Mouse (Mus musculus) thymus, adult 2 months (tissue): ENCODE data around the gene Pcyt1a. TPM values are rescaled to one million over a fixed set of nuclear protein-coding genes. Genes with fewer than 3 reads are reported as not detected.
"Not testable (repeated sequence)": the region's sequence is repeated elsewhere in the genome, so short reads cannot be mapped to it uniquely, and the experiment has no call there.

Experiments used
- DNase-seq: peaks from one replicate; pipeline ENCODE4 v3.0.0; 2021
- H3K27ac ChIP-seq: fragments of 200-500 bp; 2 replicates; pipeline ENCODE4 v1.5.1; 2012; ENCODE audit warnings: low read length, control low read depth; ENCODE audit not compliant: control insufficient read depth, insufficient read depth
- H3K27me3 ChIP-seq: fragments of 200-500 bp; 2 replicates; pipeline ENCODE4 v1.6.1; 2012; ENCODE audit warnings: mild to moderate bottlenecking, low read length, moderate library complexity, mixed read lengths; ENCODE audit not compliant: control insufficient read depth, insufficient read depth
- H3K36me3 ChIP-seq: fragments of 200-500 bp; 2 replicates; pipeline ENCODE4 v1.6.1; 2012; ENCODE audit warnings: mild to moderate bottlenecking, low read length, moderate library complexity; ENCODE audit not compliant: control insufficient read depth, insufficient read depth
- H3K4me1 ChIP-seq: fragments of 200-500 bp; replicated peaks from 2 replicates; pipeline ENCODE4 v1.6.1; 2012; ENCODE audit warnings: low read length; ENCODE audit not compliant: control insufficient read depth, insufficient read depth
- H3K4me3 ChIP-seq: fragments of 200-500 bp; 2 replicates; pipeline ENCODE4 v1.5.1; 2012; ENCODE audit warnings: mild to moderate bottlenecking, low read length, control low read depth, moderate library complexity; ENCODE audit not compliant: control insufficient read depth, insufficient read depth
- CTCF ChIP-seq: fragments of 200-500 bp; IDR thresholded peaks from 2 replicates; pipeline ENCODE4 v1.5.1; 2012; ENCODE audit warnings: mild to moderate bottlenecking, control low read depth, low read length, moderate library complexity, borderline replicate concordance; ENCODE audit not compliant: control insufficient read depth, poor library complexity, insufficient read depth; ENCODE audit errors: extremely low read depth
- POLR2A ChIP-seq: fragments of 200-500 bp; IDR thresholded peaks from 2 replicates; pipeline ENCODE4 v1.6.1; 2012; ENCODE audit warnings: mild to moderate bottlenecking, low read length, control low read depth, moderate library complexity; ENCODE audit not compliant: control insufficient read depth, poor library complexity, insufficient read depth; ENCODE audit errors: extremely low read depth
- WGBS: fragments of 180-500 bp; shearing (Covaris S2); methylation state at CpG from one replicate; pipeline ENCODE4 v1.1.7; 2018; 5-methylcytosine and 5-hydroxymethylcytosine counted together
- polyA plus RNA-seq: library from polyadenylated mRNA; depleted of rRNA; stranded (reverse); fragments of >200 nt; gene quantifications from 2 replicates; pipeline ENCODE4 v1.2.3, GENCODE M21; 2012

Pcyt1a gene
- polyA plus RNA-seq, 1 experiment: 21.2 TPM

DNA sequence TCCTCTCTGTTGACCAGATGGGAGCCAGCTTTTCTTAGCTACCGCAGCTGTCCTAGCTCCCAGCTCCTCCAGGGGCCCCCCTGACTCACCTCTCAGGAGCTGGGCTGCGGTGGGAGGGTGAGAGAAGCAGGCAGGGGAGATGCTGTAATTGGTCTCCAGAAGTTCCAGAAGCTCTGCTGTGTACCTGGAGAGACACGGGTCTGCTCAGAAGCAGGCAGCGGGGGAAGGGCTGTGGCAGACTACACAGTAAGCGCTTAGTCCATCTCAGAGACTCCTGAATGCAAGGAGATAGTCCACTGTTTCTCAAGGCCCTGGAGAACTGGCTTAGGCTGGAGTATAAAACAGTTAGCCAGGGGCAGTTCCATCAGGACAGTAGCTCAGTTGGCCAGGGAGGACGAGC, 55.3 kb downstream of the Pcyt1a start:
- TF ChIP-seq POLR2A (no peak), CTCF (no peak)
- no peak overlapping the region for H3K4me3 ChIP-seq
- H3K36me3 ChIP-seq: no peaks in the 10 kb centered on the region
- DNase-seq: no peak
- H3K27ac ChIP-seq: no peak overlapping the region
- WGBS: 94% methylated on average over 6 of the region's 6 CpGs
- H3K27me3 ChIP-seq: no peaks in the 10 kb centered on the region
- H3K4me1 ChIP-seq: no peaks in the 10 kb centered on the region

DNA sequence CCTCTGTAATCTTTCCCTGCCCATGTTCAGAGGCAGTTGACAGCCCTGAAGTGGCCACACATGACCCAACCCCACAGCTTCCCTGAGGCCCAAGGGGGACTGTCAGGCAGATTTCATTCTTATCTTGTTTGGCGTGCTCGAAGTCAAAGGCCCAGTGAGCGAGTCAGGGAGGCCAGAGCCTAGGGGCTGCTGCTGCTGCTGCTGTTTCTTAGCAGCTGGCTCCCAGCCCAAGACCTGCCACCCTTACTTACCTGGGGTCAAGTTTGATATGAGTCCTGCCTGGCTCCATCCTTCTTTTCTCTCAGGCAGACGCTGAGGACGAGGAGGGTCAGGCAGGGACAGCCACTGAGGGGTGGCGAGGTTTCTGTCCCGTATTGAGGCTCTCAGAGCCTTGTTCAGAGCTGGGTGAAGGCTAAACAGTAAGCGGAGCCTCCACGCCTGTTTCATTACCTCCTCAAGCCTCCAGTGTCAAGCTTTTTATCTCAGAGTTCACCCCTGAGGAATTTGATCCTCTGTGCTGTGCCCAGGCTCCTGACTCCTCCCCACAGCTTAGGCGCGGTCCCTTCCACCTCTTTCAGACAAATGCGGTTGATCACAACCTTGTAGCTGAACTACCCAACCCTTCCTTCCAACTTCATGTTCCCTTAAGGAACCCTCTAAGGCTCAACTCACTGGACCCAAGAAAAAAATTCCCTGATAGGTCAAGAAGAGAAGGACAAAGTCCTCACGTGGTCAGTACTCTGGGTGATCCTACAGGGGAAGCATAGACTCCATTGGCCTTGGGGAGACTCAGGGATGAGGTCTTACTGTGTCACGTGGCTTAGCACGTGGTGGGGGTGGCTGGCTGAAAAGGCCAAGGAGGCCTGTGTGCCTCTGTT, 56.8 kb downstream of the Pcyt1a start, which contains the start of gene Slc51a:
Slc51a (minus strand) TSS at position 646 of the 878 bp plus-strand sequence.
- TF ChIP-seq CTCF (no peak), POLR2A (no peak)
- H3K27ac ChIP-seq: no peak within 1 kb of the TSS
- no peaks in the 10 kb centered on the region for H3K27me3 ChIP-seq
- H3K4me3 ChIP-seq: no peak within 1 kb of the TSS
- no peaks in the 10 kb centered on the region for H3K4me1 ChIP-seq
- no peak for DNase-seq
- WGBS: 92% methylated on average over 15 of the region's 15 CpGs
- H3K36me3 ChIP-seq: no peaks in the 10 kb centered on the region

DNA sequence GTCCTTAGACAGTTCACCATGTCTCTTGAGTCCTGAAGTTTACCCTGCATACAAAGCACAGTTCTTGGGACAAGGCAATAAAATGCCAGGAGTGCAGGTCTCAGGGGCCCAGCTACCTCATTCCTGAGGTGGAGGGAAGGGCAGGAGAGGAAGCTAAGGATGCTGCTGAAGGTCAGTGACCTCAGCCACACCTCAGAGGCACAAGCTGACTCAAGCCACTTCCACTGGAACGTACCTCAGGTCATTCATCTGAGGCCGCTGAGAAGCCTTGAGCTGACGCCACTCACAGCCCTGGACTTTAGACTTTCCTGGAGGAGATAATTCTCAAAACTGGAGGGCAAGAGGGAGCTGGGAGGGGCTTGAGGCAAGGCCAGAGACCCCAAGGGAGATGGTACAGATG, 58.2 kb downstream of the Pcyt1a start:
- 100% methylated on average over 3 of the region's 3 CpGs for WGBS
- no peak for TF ChIP-seq CTCF
- TF ChIP-seq POLR2A: no peak
- Histone ChIP-seq H3K36me3 (no peaks in the 10 kb centered on the region), H3K4me1 (no peaks in the 10 kb centered on the region), H3K27me3 (no peaks in the 10 kb centered on the region), H3K27ac (no peak overlapping the region), H3K4me3 (no peak overlapping the region)
- DNase-seq: no peak

DNA sequence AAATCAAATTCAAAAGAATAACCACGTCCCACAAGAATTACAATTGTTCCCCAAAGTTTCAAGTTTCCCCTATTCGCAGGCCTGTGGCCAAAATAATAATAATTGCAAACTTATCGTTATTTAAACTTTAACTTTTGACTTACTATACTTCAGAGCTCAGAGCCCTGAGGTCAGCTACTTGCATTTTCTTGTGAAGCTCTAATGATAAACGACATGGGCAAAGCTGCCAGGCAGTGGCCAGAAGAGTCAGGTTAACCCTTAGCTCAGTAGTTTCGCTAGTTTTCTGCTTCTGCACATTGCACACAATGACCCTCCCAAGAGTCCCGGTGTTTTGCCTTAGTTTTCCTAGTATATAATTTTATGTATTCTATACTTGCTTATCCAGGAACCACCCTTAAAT, 63.6 kb downstream of the Pcyt1a start:
- H3K36me3 ChIP-seq, H3K27ac ChIP-seq, H3K4me1 ChIP-seq, H3K27me3 ChIP-seq, DNase-seq, H3K4me3 ChIP-seq: not testable (repeated sequence)
- 81% methylated on average over 6 of the region's 6 CpGs for WGBS

DNA sequence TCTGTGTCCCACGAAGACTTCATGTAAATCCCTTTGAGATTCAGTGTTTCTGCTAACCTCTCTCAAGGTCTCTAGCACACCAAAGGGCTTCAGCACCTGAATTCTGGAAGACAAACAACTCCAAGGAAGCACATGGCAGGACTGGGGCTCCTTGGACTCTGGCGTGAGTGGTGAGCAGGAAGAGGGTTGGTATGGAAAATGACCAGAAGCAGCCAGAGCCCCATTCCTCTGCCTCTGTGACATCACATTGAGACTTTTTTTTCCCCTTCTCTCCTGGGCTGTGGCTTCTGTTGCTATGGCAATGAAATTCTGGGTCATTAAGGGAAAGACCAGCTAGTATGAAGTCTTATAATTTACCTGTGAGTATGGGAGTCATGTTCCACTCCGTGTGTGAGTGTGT, 65.2 kb downstream of the Pcyt1a start, which contains the start of gene Zdhhc19:
Zdhhc19 (plus strand) TSS at position 301 of the 400 bp plus-strand sequence.
- no peaks in the 10 kb centered on the region for H3K27me3 ChIP-seq
- no peak within 1 kb of the TSS for H3K4me3 ChIP-seq
- no peak for DNase-seq
- no peaks in the 10 kb centered on the region for H3K36me3 ChIP-seq
- TF ChIP-seq CTCF (no peak), POLR2A (no peak)
- H3K27ac ChIP-seq: no peak within 1 kb of the TSS
- whole genome bisulfite sequencing: 84% methylated on average over 3 of the region's 3 CpGs
- 0 out of 2 replicates have a peak, but pooled peaks cover 3% of the 10 kb centered on the region for H3K4me1 ChIP-seq

DNA sequence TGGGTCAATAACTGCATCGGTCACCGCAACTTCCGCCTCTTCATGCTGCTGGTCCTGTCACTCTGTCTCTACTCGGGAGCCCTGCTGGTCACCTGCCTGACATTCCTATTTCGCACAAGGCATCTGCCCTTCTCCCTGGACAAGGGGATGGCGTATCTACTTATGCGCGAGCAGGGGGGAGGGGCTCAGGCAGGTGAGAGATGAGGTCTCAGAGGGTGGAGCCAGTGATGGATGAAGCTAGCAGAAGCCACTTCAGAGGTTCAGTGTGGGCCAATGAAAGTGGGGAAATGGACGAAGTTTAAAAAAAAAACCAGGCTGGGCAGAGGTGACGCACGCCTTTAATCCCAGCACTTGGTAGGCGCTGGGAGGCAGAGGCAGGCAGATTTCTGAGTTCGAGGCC, 68.3 kb downstream of the Pcyt1a start:
- no peaks in the 10 kb centered on the region for H3K27me3 ChIP-seq
- H3K27ac ChIP-seq: no peak overlapping the region
- H3K4me3 ChIP-seq: no peak overlapping the region
- no peak for DNase-seq
- no peaks in the 10 kb centered on the region for H3K36me3 ChIP-seq
- 89% methylated on average over 13 of the region's 13 CpGs for WGBS
- TF ChIP-seq CTCF (no peak), POLR2A (no peak)
- peaks cover 8% of the 10 kb centered on the region for H3K4me1 ChIP-seq
